Mouse (Mus musculus) ovary, adult 18-20 months (tissue): ENCODE data around the gene Fam196b.

Experiments used
- DNase-seq: peaks from one replicate; pipeline ENCODE4 v3.0.0; 2022; ENCODE audit warnings: low spot score, mixed read lengths

Gene Fam196b

GRCm38 (mm10) chr11:34406309-34406708, 91.7 kb downstream of the Fam196b start:
- DNase-seq = no peak

- DNase-seq = no peak
Observed at GRCm38 (mm10) chr11:34406850-34407249, 92.2 kb downstream of the Fam196b start.

GRCm38 (mm10) chr11:34415884-34416618, 101.4 kb downstream of the Fam196b start:
- no peak for DNase-seq

GRCm38 (mm10) chr11:34416619-34416979, 102.0 kb downstream of the Fam196b start:
- no peak for DNase-seq

GRCm38 (mm10) chr11:34421061-34421460, 106.4 kb downstream of the Fam196b start:
- no peak for DNase-seq

GRCm38 (mm10) chr11:34424546-34424945, 109.9 kb downstream of the Fam196b start:
- DNase-seq = no peak

GRCm38 (mm10) chr11:34427212-34427611, 112.6 kb downstream of the Fam196b start:
- no peak for DNase-seq

- DNase-seq = no peak
Observed at GRCm38 (mm10) chr11:34430940-34431339, 116.3 kb downstream of the Fam196b start.

- no peak for DNase-seq
Observed at GRCm38 (mm10) chr11:34431371-34431770, 116.7 kb downstream of the Fam196b start.

- DNase-seq = no peak
Observed at GRCm38 (mm10) chr11:34431978-34432377, 117.4 kb downstream of the Fam196b start.

GRCm38 (mm10) chr11:34437446-34437845, 122.8 kb downstream of the Fam196b start:
- no peak for DNase-seq

GRCm38 (mm10) chr11:34438429-34438828, 123.8 kb downstream of the Fam196b start:
- no peak for DNase-seq

- DNase-seq = no peak
Observed at GRCm38 (mm10) chr11:34447891-34448290, 133.3 kb downstream of the Fam196b start.

- DNase-seq = no peak
Observed at GRCm38 (mm10) chr11:34449944-34450343, 135.3 kb downstream of the Fam196b start.

- DNase-seq = no peak
Observed at GRCm38 (mm10) chr11:34467056-34467455, 152.4 kb downstream of the Fam196b start.

GRCm38 (mm10) chr11:34468571-34468970, 153.9 kb downstream of the Fam196b start:
- no peak for DNase-seq

- DNase-seq = no peak
Observed at GRCm38 (mm10) chr11:34469792-34470191, 155.2 kb downstream of the Fam196b start.
